Mouse (Mus musculus) Patski (cell line): Measurements from ENCODE around the gene Nkx2-5. TPM values are rescaled to one million over a fixed set of nuclear protein-coding genes. Genes with fewer than 3 reads are reported as not detected.

Source experiments
- ATAC-seq: fragments of 100-300 bp; one replicate; pipeline ENCODE4 v1.8.0; 2021
- CTCF ChIA-PET: fragments of 350-600 bp; sonication (Branson Sonifier 250); formaldehyde crosslinking; loops from one replicate; lab custom pipeline; 2022; ENCODE audit warnings: inconsistent platforms; lab: Charles Lee
- POLR2A ChIA-PET: fragments of 350-600 bp; sonication (Branson Sonifier 250); formaldehyde crosslinking; loops from one replicate; lab custom pipeline; 2022; ENCODE audit warnings: antibody characterized with exemption, inconsistent platforms; lab: Charles Lee
- DNase-seq: peaks from one replicate; pipeline ENCODE4 v3.0.0-alpha.2; 2011; ENCODE audit warnings: low read depth, low spot score
- H3K27me3 ChIP-seq: fragments of 371-371 bp; one replicate; pipeline ENCODE4 v1.5.1; 2021
- CTCF ChIP-seq: fragments of 100-300 bp; IDR thresholded peaks from one replicate; pipeline ENCODE4 v1.5.1; 2021
- in situ Hi-C: fragments of 300-500 bp; cut with MboI; formaldehyde crosslinking; loops from 3 replicates; pipeline ENCODE4 v1.11.1; 2018; ENCODE audit warnings: low pct_unique_long_range_greater_than_20kb, mixed read lengths
- polyA plus RNA-seq: library from polyadenylated mRNA; unstranded; gene quantifications from one replicate; pipeline ENCODE4 v1.2.3, GENCODE M21; 2021

The Nkx2-5 gene
- polyA plus RNA-seq, 1 experiment from 2014 or later = not detected

DNA sequence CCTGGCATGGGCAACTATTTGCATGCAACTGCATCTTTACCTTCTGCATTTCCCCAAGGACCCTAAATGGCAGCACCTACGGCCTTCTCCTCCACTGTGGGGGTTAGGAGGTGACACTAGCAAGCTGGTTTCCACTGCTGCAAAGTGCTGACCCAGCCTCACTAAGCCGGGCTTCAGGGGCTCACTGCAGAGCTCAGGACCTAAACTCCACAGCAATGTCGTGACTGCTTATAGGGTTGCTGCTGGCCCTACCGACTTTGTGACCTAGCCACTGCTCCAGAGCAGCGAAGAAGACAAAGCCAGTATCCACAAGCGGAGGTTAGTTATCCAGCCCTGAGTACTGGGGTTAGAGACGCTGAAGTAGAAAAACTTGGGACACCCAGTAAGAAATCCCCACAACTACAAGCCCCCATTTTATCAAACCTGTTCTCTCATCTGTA is 7.2 kb downstream of the Nkx2-5 start:
- in situ Hi-C loops = no loop called here
- no peak for TF ChIP-seq CTCF

GRCm38 (mm10) chr17:26836786-26837545 is 7.8 kb downstream of the Nkx2-5 start:
- no peak for TF ChIP-seq CTCF
- H3K27me3 ChIP-seq = peaks cover 21% of the 10 kb centered on the region
- in situ Hi-C loops = no loop called here

More for the DNA sequence above, 7.2 kb downstream of the Nkx2-5 start:
- POLR2A ChIA-PET = no interaction called here
- DNase-seq = no peak
- CTCF ChIA-PET = no interaction called here
- peaks cover 24% of the 10 kb centered on the region for H3K27me3 ChIP-seq
- no peak for ATAC-seq

DNA sequence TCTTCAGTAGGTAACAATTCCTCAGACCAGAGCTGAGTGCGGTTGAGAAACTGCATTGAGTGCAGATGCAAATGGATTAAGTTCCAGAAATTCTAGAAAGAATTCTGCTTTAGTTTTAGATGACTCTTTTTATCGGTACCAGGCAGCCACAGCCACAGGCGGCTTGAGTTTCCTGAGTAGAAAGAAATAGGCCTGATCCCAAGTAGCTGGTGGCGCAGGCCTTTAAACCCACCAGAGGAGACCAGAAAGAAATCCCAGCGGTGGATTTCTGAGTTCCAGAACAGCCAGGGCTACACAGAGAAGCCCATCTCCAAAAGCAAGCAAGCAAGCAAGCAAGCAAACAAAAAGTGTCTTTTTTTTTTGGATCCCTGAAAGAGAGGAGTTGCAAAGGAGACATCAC is 8.4 kb downstream of the Nkx2-5 start:
- ATAC-seq (no peak), DNase-seq (no peak)
- in situ Hi-C loops = no loop called here
- ChIA-PET POLR2A (no interaction called here), CTCF (interaction anchor here (1.0 kb wide), 1 partner anchor 25 kb away, joined by 4 read pairs; no protein-coding TSS in a partner anchor)
- no peak for TF ChIP-seq CTCF
- peaks cover 21% of the 10 kb centered on the region for H3K27me3 ChIP-seq

More at GRCm38 (mm10) chr17:26836786-26837545, 7.8 kb downstream of the Nkx2-5 start:
- CTCF ChIA-PET = interaction anchor here (1.0 kb wide), 1 partner anchor 25 kb away, joined by 4 read pairs; no protein-coding TSS in a partner anchor
- ATAC-seq (no peak), DNase-seq (no peak)
- POLR2A ChIA-PET = no interaction called here

DNA sequence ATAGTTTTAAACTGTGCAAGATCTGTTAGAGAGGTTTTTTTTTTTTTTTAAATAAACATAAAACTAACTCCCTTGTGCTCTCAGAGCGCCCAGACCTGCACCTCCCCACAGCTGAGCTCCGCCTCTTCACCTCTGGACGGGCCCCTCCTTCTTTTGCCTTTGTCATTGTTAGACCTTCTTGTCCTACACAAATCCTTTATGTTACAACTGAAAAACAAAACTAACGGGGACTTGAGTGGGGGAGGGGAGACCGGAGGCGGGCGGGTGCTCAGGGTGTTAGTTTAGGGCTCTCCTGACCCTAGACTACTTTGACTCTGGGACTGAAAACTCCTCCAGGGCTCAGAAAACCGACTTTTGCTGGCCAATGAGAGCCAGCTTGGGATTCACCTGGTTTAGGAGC is 8.9 kb downstream of the Nkx2-5 start:
- H3K27me3 ChIP-seq = peaks cover 17% of the 10 kb centered on the region
- DNase-seq (no peak), ATAC-seq (no peak)
- ChIA-PET POLR2A (no interaction called here), CTCF (no interaction called here)
- TF ChIP-seq CTCF = no peak
- in situ Hi-C loops = no loop called here

- no peak for TF ChIP-seq CTCF
- ChIA-PET POLR2A (no interaction called here), CTCF (no interaction called here)
- in situ Hi-C loops = no loop called here
- H3K27me3 ChIP-seq = peaks cover 15% of the 10 kb centered on the region
- DNase-seq (no peak), ATAC-seq (no peak)
Observed at GRCm38 (mm10) chr17:26834966-26835755, 9.6 kb downstream of the Nkx2-5 start.

GRCm38 (mm10) chr17:26834302-26834965 is 10.4 kb downstream of the Nkx2-5 start:
- peaks cover 13% of the 10 kb centered on the region for H3K27me3 ChIP-seq
- ATAC-seq = no peak
- CTCF ChIA-PET = no interaction called here
- no peak for DNase-seq
- in situ Hi-C loops = no loop called here
- no peak for TF ChIP-seq CTCF
- POLR2A ChIA-PET = no interaction called here

GRCm38 (mm10) chr17:26833806-26834205 is 11.0 kb downstream of the Nkx2-5 start:
- TF ChIP-seq CTCF = no peak
- no peak for DNase-seq
- H3K27me3 ChIP-seq = peaks cover 9% of the 10 kb centered on the region
- CTCF ChIA-PET = no interaction called here
- POLR2A ChIA-PET = no interaction called here
- ATAC-seq = no peak
- in situ Hi-C loops = no loop called here

DNA sequence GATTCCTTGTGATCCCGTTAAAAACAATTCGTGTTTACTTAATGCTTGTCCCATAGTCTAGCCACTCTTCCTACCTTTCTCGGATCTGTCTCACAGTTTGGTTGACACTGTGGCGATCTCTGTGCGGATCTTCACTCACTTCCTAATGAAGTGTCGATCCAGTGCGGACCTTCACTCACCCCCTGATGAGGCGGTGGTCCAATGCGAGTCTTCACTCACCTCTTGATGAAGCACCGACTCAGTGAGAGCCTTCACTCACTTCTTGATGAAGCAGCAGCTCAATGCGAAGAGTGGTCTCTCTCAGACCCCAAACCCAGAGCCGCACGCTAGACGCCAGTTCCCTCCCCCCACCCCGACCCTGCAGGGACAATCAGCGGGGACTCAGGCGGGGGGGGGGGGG is 18.7 kb downstream of the Nkx2-5 start:
- in situ Hi-C loops = no loop called here
- POLR2A ChIA-PET = no interaction called here

GRCm38 (mm10) chr17:26817776-26818175 is 27.0 kb downstream of the Nkx2-5 start:
- in situ Hi-C loops = no loop called here
- no peak for TF ChIP-seq CTCF
- H3K27me3 ChIP-seq = peaks cover 5% of the 10 kb centered on the region
- ATAC-seq (peak; percentile 35), DNase-seq (no peak)
- ChIA-PET CTCF (interaction anchor here (0.8 kb wide), 1 partner anchor 23 kb away, joined by 3 read pairs; no protein-coding TSS in a partner anchor), POLR2A (interaction anchor here (0.8 kb wide), 1 partner anchor 38 kb away, joined by 3 read pairs; no protein-coding TSS in a partner anchor)

More for the DNA sequence above, 18.7 kb downstream of the Nkx2-5 start:
- H3K27me3 ChIP-seq = peaks cover 13% of the 10 kb centered on the region
- ATAC-seq = no peak
- CTCF ChIA-PET = no interaction called here
- no peak for DNase-seq
- TF ChIP-seq CTCF = no peak

GRCm38 (mm10) chr17:26816810-26817209 is 28.0 kb downstream of the Nkx2-5 start:
- peaks cover under 1% of the 10 kb centered on the region for H3K27me3 ChIP-seq
- in situ Hi-C loops = no loop called here
- no peak for TF ChIP-seq CTCF
- ChIA-PET CTCF (no interaction called here), POLR2A (no interaction called here)
- DNase-seq (no peak), ATAC-seq (no peak)
